Comparison of ENCODE assay signal across 8 mouse cellular contexts in the genomic region with DNA sequence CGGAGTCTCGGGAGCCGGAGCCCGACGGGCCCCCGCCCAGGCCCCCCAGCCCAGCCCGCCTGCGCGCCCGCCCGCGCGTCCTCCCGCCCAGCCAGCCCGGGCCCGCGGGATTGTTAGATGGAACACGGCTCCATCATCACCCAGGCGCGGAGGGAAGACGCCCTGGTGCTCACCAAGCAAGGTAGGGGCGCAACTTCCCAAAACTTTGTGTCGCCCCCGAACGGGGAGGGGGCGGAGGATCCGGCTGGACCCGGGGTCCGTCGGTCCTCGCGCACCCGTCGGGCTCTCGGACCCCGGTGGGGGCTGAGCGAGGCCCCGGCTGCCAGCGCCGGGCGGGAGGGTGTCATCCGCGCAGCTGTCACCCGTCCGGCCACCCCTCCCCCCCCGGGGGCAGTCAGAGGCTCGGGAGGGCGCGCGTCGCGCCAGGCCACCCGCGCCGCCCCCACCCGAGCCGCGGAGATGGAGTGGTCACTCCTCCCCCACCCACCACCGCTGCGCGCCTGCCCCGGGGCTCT. TPM values are rescaled to one million over a fixed set of nuclear protein-coding genes. Genes with fewer than 3 reads are reported as not detected.
DNase-seq lines count a peak whose midpoint lies in the region; ATAC-seq lines count a peak whose summit lies in the region.

No protein-coding gene starts in this region.

- peak overlapping the region; percentile 80 for H3K4me2 ChIP-seq in neural tube, embryonic 11.5 days (ENCODE audit: low read depth)
- H3K4me2 ChIP-seq in intestine, embryonic 16.5 days (ENCODE audit: low read depth, low read length) = peak overlapping the region; percentile 94

- WGBS in neural tube, embryonic 11.5 days = under 1% methylated on average over 26 of the region's 62 CpGs
- WGBS in intestine, embryonic 16.5 days = under 1% methylated on average over 40 of the region's 62 CpGs

- peak overlapping the region; percentile 94 for H3K27ac ChIP-seq in neural tube, embryonic 11.5 days (ENCODE audit: low read depth, low read length)
- H3K27ac ChIP-seq in intestine, embryonic 16.5 days (ENCODE audit: low read length) = peak overlapping the region; percentile 100

- H3K27me3 ChIP-seq in neural tube, embryonic 11.5 days (ENCODE audit: control insufficient read depth, insufficient read depth, low read length) = no peaks in the 10 kb centered on the region
- H3K27me3 ChIP-seq in intestine, embryonic 16.5 days (replicated peaks; ENCODE audit: control insufficient read depth, insufficient read depth, low read length) = no peaks in the 10 kb centered on the region

- H3K9ac ChIP-seq in neural tube, embryonic 11.5 days (ENCODE audit: low read length) = peak overlapping the region; percentile 92
- peak overlapping the region; percentile 97 for H3K9ac ChIP-seq in intestine, embryonic 16.5 days (ENCODE audit: low read depth, low read length)

- H3K9me3 ChIP-seq in neural tube, embryonic 11.5 days (ENCODE audit: control insufficient read depth, low read length) = no peaks in the 10 kb centered on the region
- no peaks in the 10 kb centered on the region for H3K9me3 ChIP-seq in intestine, embryonic 16.5 days (ENCODE audit: control insufficient read depth, low read length)

- ATAC-seq in neural tube, embryonic 11.5 days (ENCODE audit: insufficient read depth, low FRiP score, low TSS enrichment) = peak; percentile 38
- peak; percentile 15 for ATAC-seq in intestine, embryonic 16.5 days
- no peak for ATAC-seq in granulocyte monocyte progenitor cell, adult 5-6 weeks (replicated peaks; ENCODE audit: poor library complexity, severe bottlenecking)

- peak; percentile 63 for DNase-seq in neural tube, embryonic 11.5 days (ENCODE audit: low spot score)
- no peak for DNase-seq in neural tube, embryonic 10.5 days (ENCODE audit: extremely low spot score, low spot score)
- DNase-seq in cerebellum, adult 18-20 months = peak; percentile 68 to 81
- peak; percentile 86 for DNase-seq in gastrocnemius, postnatal 25 days
- peak; percentile 68 to 76 for DNase-seq in lung, adult 18-20 months
- peak; percentile 43 for DNase-seq in right cerebral cortex, postnatal 25 days

- no peaks in the 10 kb centered on the region for H3K36me3 ChIP-seq in neural tube, embryonic 11.5 days (ENCODE audit: control insufficient read depth, insufficient read depth, low read length)
- H3K36me3 ChIP-seq in intestine, embryonic 16.5 days (ENCODE audit: control insufficient read depth, insufficient read depth, low read length) = no peaks in the 10 kb centered on the region

- peaks cover 41% of the 10 kb centered on the region for H3K4me1 ChIP-seq in neural tube, embryonic 11.5 days (ENCODE audit: control insufficient read depth, insufficient read depth, low read length)
- peaks cover 55% of the 10 kb centered on the region for H3K4me1 ChIP-seq in intestine, embryonic 16.5 days (ENCODE audit: control insufficient read depth, insufficient read depth, low read length)

- peak overlapping the region; percentile 100 for H3K4me3 ChIP-seq in neural tube, embryonic 11.5 days (ENCODE audit: low read depth, low read length)
- H3K4me3 ChIP-seq in intestine, embryonic 16.5 days (ENCODE audit: low read length) = peak overlapping the region; percentile 93

RNA-seq across cellular contexts. Expression of gene Ctdsp2, which starts 0.7 kb away (rescaled TPM):
- polyA plus RNA-seq in neural tube, embryonic 11.5 days (2014; fragmentation: Nextera tagmentation; extraction: Ambion mirVana) = 52.8 and 56.1 TPM in 2 replicates
- total RNA-seq in gastrocnemius, postnatal 25 days (2021) = 10 to 100 TPM; 90.6 to 98.7 TPM
- polyA plus RNA-seq in intestine, embryonic 16.5 days (2015; fragmentation: Nextera tagmentation; extraction: Ambion mirVana) = 41.2 and 44.0 TPM in 2 replicates
- 53.4 and 62.9 TPM in 2 replicates for total RNA-seq in granulocyte monocyte progenitor cell, adult 5-6 weeks (2014; fragmentation: Nextera tagmentation)
- 21.2 and 21.5 TPM in 2 replicates for total RNA-seq in granulocyte monocyte progenitor cell, adult 5-6 weeks (2017)

RNA-seq across cellular contexts. Expression of gene Avil, which starts 21.3 kb away (rescaled TPM):
- 0.57 and 0.82 TPM in 2 replicates for polyA plus RNA-seq in neural tube, embryonic 11.5 days (2014; fragmentation: Nextera tagmentation; extraction: Ambion mirVana)
- total RNA-seq in gastrocnemius, postnatal 25 days (2021) = 1 to 10 TPM; 1.5 to 2.3 TPM
- 0.21 and 0.28 TPM in 2 replicates for polyA plus RNA-seq in intestine, embryonic 16.5 days (2015; fragmentation: Nextera tagmentation; extraction: Ambion mirVana)
- total RNA-seq in granulocyte monocyte progenitor cell, adult 5-6 weeks (2014; fragmentation: Nextera tagmentation) = not detected in 2 replicates
- not detected in 2 replicates for total RNA-seq in granulocyte monocyte progenitor cell, adult 5-6 weeks (2017)

RNA-seq across cellular contexts. Expression of gene Tsfm, which starts 51.5 kb away (rescaled TPM):
- polyA plus RNA-seq in neural tube, embryonic 11.5 days (2014; fragmentation: Nextera tagmentation; extraction: Ambion mirVana) = 75.3 and 79.9 TPM in 2 replicates
- total RNA-seq in gastrocnemius, postnatal 25 days (2021) = 10 to 100 TPM; 20.9 TPM
- 85.7 and 100 TPM in 2 replicates for polyA plus RNA-seq in intestine, embryonic 16.5 days (2015; fragmentation: Nextera tagmentation; extraction: Ambion mirVana)
- 32.9 and 52.7 TPM in 2 replicates for total RNA-seq in granulocyte monocyte progenitor cell, adult 5-6 weeks (2014; fragmentation: Nextera tagmentation)
- total RNA-seq in granulocyte monocyte progenitor cell, adult 5-6 weeks (2017) = 33.1 and 41.5 TPM in 2 replicates
